Mouse (Mus musculus) R1 (cell line): ENCODE data around the gene Gm3005.
"Not testable (repeated sequence)": the region's sequence is repeated elsewhere in the genome, so short reads cannot be mapped to it uniquely, and the experiment has no call there.

Experiments used
- DNase-seq: peaks from one replicate; pipeline ENCODE4 v3.0.0-alpha.2; 2018; ENCODE audit warnings: low read depth, low spot score

Gene Gm3005

DNA sequence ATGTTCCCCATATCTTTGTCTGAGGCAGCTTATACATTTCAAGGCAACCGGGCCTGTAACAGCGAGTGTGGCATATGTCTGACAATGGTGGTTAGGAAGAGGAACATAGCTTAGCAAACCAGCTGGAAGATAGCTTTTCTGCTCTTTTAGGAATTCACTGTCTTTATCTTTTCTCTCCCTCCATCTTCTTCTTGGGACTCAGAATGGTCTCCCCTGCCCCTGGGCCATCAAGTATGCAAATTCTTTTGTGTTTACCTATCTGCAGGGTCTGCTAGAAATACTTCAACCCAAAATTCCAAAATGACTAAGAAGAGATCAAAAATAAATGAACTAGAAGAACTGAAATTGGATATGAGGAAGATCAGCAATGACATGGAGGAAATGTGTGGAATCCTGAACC lies at the start of gene Gm3005:
Gene Gm3005 (plus strand): TSS at position 301 of the 400 bp plus-strand sequence.
- not testable (repeated sequence) for DNase-seq

DNA sequence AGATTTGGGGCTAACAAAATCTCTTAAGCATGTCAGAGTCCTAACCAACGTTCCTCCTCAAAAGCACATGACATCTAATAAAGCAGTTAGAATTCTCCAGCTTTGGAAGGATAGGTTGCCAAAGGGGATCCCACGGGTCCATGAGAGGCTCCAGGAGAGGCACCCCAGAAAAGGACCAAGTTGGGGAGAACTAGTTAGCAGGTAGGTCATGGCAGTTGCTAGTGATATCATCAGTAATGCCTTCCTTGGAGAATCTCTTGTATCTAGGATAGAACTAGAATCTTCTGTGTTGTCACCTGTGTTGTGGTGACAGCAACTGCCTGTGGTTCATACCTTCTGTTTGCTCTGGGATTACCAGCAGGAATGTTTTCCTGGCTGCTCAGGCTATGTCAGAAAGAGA lies 33.1 kb upstream of the Gm3005 start, which contains the start of gene Gm10413:
Gene Gm10413 (plus strand): TSS at position 301 of the 400 bp plus-strand sequence.
- DNase-seq, result not testable (repeated sequence)

DNA sequence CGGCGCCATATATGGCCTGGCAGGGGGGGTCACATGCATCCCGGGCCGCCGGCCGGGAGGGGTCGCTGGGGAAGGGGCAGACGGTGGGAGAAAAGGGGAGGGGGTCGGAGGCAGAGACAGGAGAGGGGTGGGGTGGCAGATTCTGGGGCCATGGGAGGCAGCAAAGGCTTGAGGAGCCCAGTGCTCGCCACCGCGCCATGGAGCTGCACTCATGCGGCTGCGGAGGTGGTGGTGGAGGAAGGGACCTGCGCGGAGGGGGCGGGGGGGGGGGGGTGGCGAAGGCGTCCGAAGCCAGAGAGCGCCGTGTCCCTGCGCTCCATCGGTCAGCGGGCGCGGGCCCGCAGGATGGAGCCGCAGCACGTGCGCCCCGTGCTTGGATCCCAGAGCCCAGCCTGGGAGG lies 15.6 kb upstream of the Gm3005 start, which contains the start of gene Gm10409:
Gene Gm10409 (plus strand): TSS at position 301 of the 400 bp plus-strand sequence.
- DNase-seq, result not testable (repeated sequence)

DNA sequence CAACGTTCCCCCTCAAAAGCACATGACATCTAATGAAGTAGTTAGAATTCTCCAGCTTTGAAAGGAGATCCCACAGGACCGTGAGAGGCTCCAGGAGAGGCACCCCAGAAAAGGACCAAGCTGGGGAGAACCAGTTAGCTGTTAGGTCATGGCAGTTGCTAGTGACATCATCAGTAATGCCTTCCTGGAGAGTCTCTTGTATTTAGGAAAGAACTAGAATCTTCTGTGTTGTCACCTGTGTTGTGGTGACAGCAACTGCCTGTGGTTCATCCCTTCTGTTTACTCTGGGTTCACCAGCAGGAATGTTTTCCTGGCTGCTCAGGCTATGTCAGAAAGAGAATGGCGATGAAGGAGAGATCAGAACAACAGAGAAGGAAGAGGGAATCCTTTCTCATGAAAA lies 21.2 kb downstream of the Gm3005 start, which contains the start of gene Gm10408:
Gene Gm10408 (plus strand): TSS at position 301 of the 400 bp plus-strand sequence.
- DNase-seq, result not testable (repeated sequence)

DNA sequence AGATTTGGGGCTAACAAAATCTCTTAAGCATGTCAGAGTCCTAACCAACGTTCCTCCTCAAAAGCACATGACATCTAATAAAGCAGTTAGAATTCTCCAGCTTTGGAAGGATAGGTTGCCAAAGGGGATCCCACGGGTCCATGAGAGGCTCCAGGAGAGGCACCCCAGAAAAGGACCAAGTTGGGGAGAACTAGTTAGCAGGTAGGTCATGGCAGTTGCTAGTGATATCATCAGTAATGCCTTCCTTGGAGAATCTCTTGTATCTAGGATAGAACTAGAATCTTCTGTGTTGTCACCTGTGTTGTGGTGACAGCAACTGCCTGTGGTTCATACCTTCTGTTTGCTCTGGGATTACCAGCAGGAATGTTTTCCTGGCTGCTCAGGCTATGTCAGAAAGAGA lies 206.3 kb downstream of the Gm3005 start, which contains the start of gene Gm3012:
Gene Gm3012 (plus strand): TSS at position 301 of the 400 bp plus-strand sequence.
- DNase-seq, result not testable (repeated sequence)
